Mouse (Mus musculus) liver, embryonic 14.5 days (tissue): ENCODE measurements at regions not wholly inside any gene's neighbourhood (a gene's known extent, or its start where the extent isn't known, plus 50 kb on each side); places are given as distances from the start of the nearest gene placed in this dataset.

Experiments used
- ATAC-seq: fragments of 200-750 bp; cut with Nextera tagmentation; 2 replicates; pipeline ENCODE4 v1.8.0; 2017; ENCODE audit warnings: moderate number of reproducible peaks, mild to moderate bottlenecking, moderate library complexity; ENCODE audit not compliant: insufficient read depth
- DNase-seq, 3 experiments: peaks; one replicate each; pipeline ENCODE4 v3.0.0-alpha.2; 2012 to 2013; ENCODE audit warnings: low read depth in 3 of 3, low spot score in 3 of 3
- H3K27ac ChIP-seq: fragments of 300-500 bp; sonication (generic); 2 replicates; pipeline ENCODE4 v1.5.1; 2014; ENCODE audit warnings: moderate library complexity, mild to moderate bottlenecking, control low read depth, inconsistent platforms
- H3K27me3 ChIP-seq: fragments of 300-500 bp; sonication (generic); 2 replicates; pipeline ENCODE4 v1.6.1; 2014; ENCODE audit warnings: mild to moderate bottlenecking, low read length, moderate library complexity; ENCODE audit not compliant: control insufficient read depth, insufficient read depth
- H3K36me3 ChIP-seq: fragments of 300-500 bp; sonication (generic); replicated peaks from 2 replicates; pipeline ENCODE4 v1.6.1; 2014; ENCODE audit warnings: low read depth; ENCODE audit not compliant: control insufficient read depth, insufficient read depth
- H3K4me1 ChIP-seq, 2 experiments: fragments of 200-500 bp in 1 of 2; fragments of 300-500 bp in 1 of 2; sonication (generic) in 1 of 2; replicated peaks; 2 replicates each; pipeline ENCODE4 v1.6.1; 2012 to 2014; ENCODE audit warnings: antibody characterized with exemption in 1 of 2, inconsistent platforms in 1 of 2, low read length in 1 of 2; ENCODE audit not compliant: control insufficient read depth in 2 of 2, insufficient read depth in 2 of 2
- H3K4me2 ChIP-seq: fragments of 300-500 bp; sonication (generic); 2 replicates; pipeline ENCODE4 v1.6.1; 2014; ENCODE audit warnings: low read depth, mild to moderate bottlenecking, control low read depth, moderate library complexity
- H3K4me3 ChIP-seq, 2 experiments: fragments of 200-500 bp in 1 of 2; fragments of 300-500 bp in 1 of 2; sonication (generic) in 1 of 2; 2 replicates each; pipeline ENCODE4 v1.5.1; 2012 to 2014; ENCODE audit warnings: low read depth in 2 of 2, low read length in 2 of 2, mild to moderate bottlenecking in 2 of 2, control low read depth in 1 of 2, inconsistent platforms in 1 of 2, moderate library complexity in 1 of 2; ENCODE audit not compliant: insufficient read depth in 1 of 2
- H3K9ac ChIP-seq: fragments of 300-500 bp; sonication (generic); replicated peaks from 2 replicates; pipeline ENCODE4 v1.6.1; 2014; ENCODE audit warnings: mild to moderate bottlenecking, control low read depth, moderate library complexity
- H3K9me3 ChIP-seq: fragments of 300-500 bp; sonication (generic); 2 replicates; pipeline ENCODE4 v1.6.1; 2016; ENCODE audit warnings: low read length, mixed read lengths; ENCODE audit not compliant: control insufficient read depth
- CTCF ChIP-seq: IDR thresholded peaks from 2 replicates; pipeline ENCODE4 v1.5.1; 2016; ENCODE audit warnings: antibody characterized with exemption, low read depth, control low read depth
- EP300 ChIP-seq: IDR thresholded peaks from 2 replicates; pipeline ENCODE4 v1.6.1; 2016; ENCODE audit warnings: antibody characterized with exemption, low read depth
- WGBS: fragments of 180-500 bp; shearing (Covaris S2); extraction: QIAGEN DNeasy Blood & Tissue Kit; methylation state at CpG from one replicate; pipeline ENCODE4 v1.1.7; 2014; ENCODE audit not compliant: insufficient replicate concordance; 5-methylcytosine and 5-hydroxymethylcytosine counted together

DNA sequence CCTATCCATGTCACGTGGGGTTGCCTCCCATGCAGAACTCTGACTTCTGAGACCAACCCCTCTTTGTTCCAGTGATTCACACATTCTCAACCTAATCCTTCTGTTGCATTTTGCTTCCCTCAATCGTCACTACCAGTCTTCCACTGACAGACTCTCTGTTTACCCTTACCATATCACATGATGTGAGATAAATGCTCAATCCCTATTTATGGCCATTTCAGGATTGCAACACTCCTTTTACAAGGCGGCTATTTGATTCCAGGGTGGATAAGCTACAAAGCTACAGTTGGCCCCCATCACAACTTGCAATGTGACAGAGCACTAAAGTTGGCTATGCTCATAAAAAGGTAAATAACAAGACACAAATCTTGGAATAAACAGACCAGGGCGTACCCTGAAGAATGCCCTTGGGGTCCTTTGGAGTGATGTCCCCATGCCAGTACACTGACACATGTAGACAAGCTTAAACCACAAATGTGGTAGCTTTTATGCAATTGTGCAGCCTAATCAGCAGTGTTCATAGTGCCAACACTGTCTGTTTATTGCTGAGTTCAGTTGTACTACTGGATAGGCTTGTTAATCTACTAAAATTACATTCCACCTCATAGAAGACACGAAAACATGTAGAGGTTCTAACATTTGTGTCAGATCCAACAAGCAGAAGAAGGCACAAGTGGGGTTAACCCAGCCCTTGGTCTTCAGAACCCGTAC lies 384.4 kb downstream of the Osr1 start:
- no peaks in the 10 kb centered on the region for H3K36me3 ChIP-seq
- no peak overlapping the region for H3K4me2 ChIP-seq
- ATAC-seq (no peak), DNase-seq (no peak)
- H3K9me3 ChIP-seq, result no peaks in the 10 kb centered on the region
- no peaks in the 10 kb centered on the region for H3K4me1 ChIP-seq
- no peak overlapping the region for H3K27ac ChIP-seq
- no peak overlapping the region for H3K9ac ChIP-seq
- no peak for TF ChIP-seq CTCF
- no peak for TF ChIP-seq EP300
- 48% methylated on average over 6 of the region's 6 CpGs for WGBS
- no peaks in the 10 kb centered on the region for H3K27me3 ChIP-seq
- H3K4me3 ChIP-seq, result no peak overlapping the region

DNA sequence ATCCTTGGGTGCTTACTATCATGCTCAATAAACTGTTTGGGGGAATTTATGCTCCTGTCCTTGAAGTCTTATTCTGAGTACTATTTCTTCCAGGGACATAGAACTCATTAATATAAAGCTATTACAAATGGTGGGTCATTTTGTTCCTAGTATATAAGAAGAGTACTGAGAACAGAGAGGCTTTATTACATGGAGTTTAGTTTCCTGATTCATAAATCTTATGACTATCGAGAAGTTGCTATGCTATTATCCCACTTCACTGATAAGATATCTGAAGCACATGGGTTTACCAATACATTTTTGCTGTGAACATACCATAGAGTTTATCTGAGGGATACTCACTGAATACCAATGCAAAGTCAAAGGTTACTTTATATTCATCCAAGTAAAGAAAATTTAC lies 399.5 kb downstream of the Osr1 start:
- Histone ChIP-seq H3K36me3 (no peaks in the 10 kb centered on the region), H3K4me3 (no peak overlapping the region), H3K27me3 (no peaks in the 10 kb centered on the region), H3K4me2 (no peak overlapping the region), H3K27ac (no peak overlapping the region), H3K9me3 (no peaks in the 10 kb centered on the region), H3K4me1 (no peaks in the 10 kb centered on the region), H3K9ac (no peak overlapping the region)
- ATAC-seq (no peak), DNase-seq (no peak)
- WGBS, result 51% methylated on average over 1 of the region's 1 CpGs
- TF ChIP-seq EP300 (no peak), CTCF (no peak)

DNA sequence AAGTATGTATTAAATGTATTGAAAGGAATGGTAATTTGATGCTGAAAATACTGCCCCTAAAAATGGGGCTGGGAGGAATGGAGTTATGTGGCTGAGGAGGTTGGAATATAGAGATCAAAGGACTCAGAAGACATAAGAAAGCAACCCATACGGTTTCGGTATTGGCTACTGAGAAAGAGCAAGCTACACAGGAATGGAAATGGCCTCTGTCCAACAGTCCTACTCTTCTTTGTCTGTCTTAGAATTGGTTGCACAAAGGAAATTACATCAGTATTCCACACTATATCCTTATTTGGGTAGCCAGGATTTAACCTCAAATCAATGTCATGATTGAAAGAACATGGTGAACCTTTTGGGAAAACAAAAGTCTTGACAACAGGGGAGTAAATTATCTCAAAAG lies 399.0 kb upstream of the Nt5c1b start:
- H3K4me1 ChIP-seq, result no peaks in the 10 kb centered on the region
- H3K9ac ChIP-seq, result no peak overlapping the region
- H3K9me3 ChIP-seq, result no peaks in the 10 kb centered on the region
- ATAC-seq (no peak), DNase-seq (no peak)
- TF ChIP-seq EP300, result no peak
- TF ChIP-seq CTCF, result no peak
- no peaks in the 10 kb centered on the region for H3K36me3 ChIP-seq
- WGBS, result 68% methylated on average over 2 of the region's 2 CpGs
- H3K27me3 ChIP-seq, result no peaks in the 10 kb centered on the region
- no peak overlapping the region for H3K4me2 ChIP-seq
- no peak overlapping the region for H3K4me3 ChIP-seq
- H3K27ac ChIP-seq, result no peak overlapping the region

DNA sequence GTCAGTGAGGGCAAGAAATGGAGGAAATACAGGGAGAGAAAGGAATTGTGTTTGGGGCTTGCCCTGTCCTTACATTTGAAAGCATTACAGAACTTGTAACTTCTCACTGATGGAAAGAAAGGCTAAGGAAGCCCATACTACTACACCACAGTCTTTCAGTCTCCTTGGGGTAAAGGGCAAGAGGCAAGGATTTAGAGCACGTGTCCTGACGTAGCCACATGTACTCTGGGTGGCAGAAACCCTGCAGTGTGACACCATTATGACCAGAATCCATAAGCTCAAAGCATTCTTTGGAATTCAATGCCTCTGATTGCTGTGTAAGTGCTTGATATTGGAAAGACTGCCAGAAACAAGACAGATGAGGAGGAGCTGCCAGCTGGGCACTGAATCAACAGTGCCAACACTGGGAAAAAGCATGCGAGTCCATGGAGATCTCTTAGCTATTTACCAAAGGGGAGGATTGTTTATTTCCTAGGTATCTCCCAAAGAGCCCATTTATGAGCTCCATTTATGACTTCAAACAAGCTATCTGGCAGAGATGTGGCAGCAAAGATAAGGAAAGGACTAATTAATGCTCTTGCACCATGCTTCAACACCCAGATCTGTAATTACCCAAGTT lies 391.2 kb upstream of the Nt5c1b start:
- H3K9ac ChIP-seq, result no peak overlapping the region
- WGBS, result 47% methylated on average over 3 of the region's 3 CpGs
- DNase-seq (no peak), ATAC-seq (no peak)
- TF ChIP-seq CTCF (no peak), EP300 (no peak)
- H3K4me1 ChIP-seq, result no peaks in the 10 kb centered on the region
- H3K4me2 ChIP-seq, result no peak overlapping the region
- H3K27me3 ChIP-seq, result no peaks in the 10 kb centered on the region
- H3K9me3 ChIP-seq, result no peaks in the 10 kb centered on the region
- H3K27ac ChIP-seq, result no peak overlapping the region
- no peak overlapping the region for H3K4me3 ChIP-seq
- H3K36me3 ChIP-seq, result no peaks in the 10 kb centered on the region

GRCm38 (mm10) chr12:9979113-9979507 lies 390.7 kb upstream of the Nt5c1b start:
- WGBS, result 42% methylated on average over 1 of the region's 1 CpGs
- DNase-seq (no peak), ATAC-seq (no peak)
- no peaks in the 10 kb centered on the region for H3K27me3 ChIP-seq
- no peak for TF ChIP-seq EP300
- no peak for TF ChIP-seq CTCF
- no peak overlapping the region for H3K27ac ChIP-seq
- H3K9me3 ChIP-seq, result no peaks in the 10 kb centered on the region
- H3K4me2 ChIP-seq, result no peak overlapping the region
- no peaks in the 10 kb centered on the region for H3K36me3 ChIP-seq
- no peak overlapping the region for H3K4me3 ChIP-seq
- H3K9ac ChIP-seq, result no peak overlapping the region
- no peaks in the 10 kb centered on the region for H3K4me1 ChIP-seq
